13 mouse cellular contexts compared by ENCODE assay signal in genomic region chr6:114659278-114659991, GRCm38 (mm10). TPM values are rescaled to one million over a fixed set of nuclear protein-coding genes. Genes with fewer than 3 reads are reported as not detected.
DNase-seq lines count a peak whose midpoint lies in the region; ATAC-seq and TF ChIP-seq lines count a peak whose summit lies in the region.
"Had no signal": no experiment of that assay in that cellular context is flagged by ENCODE, and none has a peak within 500 bp of the region (broad histone marks: within the 10 kb centered on the region; RNA-seq: fewer than 3 reads in every experiment).

No protein-coding gene starts in this region.

- no peak overlapping the region for H3K9ac ChIP-seq in lung, embryonic 14.5 days
- H3K9ac ChIP-seq: embryonic facial prominence, embryonic 15.5 days had no signal

- H3K4me2 ChIP-seq in lung, embryonic 14.5 days = no peak overlapping the region
- H3K4me2 ChIP-seq: embryonic facial prominence, embryonic 15.5 days had no signal

- intact Hi-C loops in gastrocnemius, postnatal 36 days (cut with DNase I) = no loop called here

- ATAC-seq in lung, embryonic 14.5 days (ENCODE audit: insufficient read depth) = 0 out of 2 replicates have a peak, but pooled peaks have one; percentile 56
- peak; percentile 54 for ATAC-seq in megakaryocyte progenitor cell, adult 5-6 weeks (replicated peaks; ENCODE audit: poor library complexity)

- no peaks in the 10 kb centered on the region for H3K9me3 ChIP-seq in lung, embryonic 14.5 days (ENCODE audit: low read depth, low read length)
- H3K9me3 ChIP-seq: embryonic facial prominence, embryonic 15.5 days had no signal

- no peaks in the 10 kb centered on the region for H3K36me3 ChIP-seq in lung, embryonic 14.5 days (ENCODE audit: insufficient read depth)
- H3K36me3 ChIP-seq: embryonic facial prominence, embryonic 15.5 days had no signal

- 0 out of 2 replicates have a peak, but pooled peaks cover 3% of the 10 kb centered on the region for H3K4me1 ChIP-seq in lung, embryonic 14.5 days (ENCODE audit: insufficient read depth)

- no peaks in the 10 kb centered on the region for H3K27me3 ChIP-seq in lung, embryonic 14.5 days (ENCODE audit: insufficient read depth, low read length)
- H3K27me3 ChIP-seq: embryonic facial prominence, embryonic 15.5 days had no signal

- H3K4me3 ChIP-seq in lung, embryonic 14.5 days (ENCODE audit: low read depth, low read length) = no peak overlapping the region
- H3K4me3 ChIP-seq: embryonic facial prominence, embryonic 15.5 days; left cerebral cortex, adult 2 months had no signal

- no peak for DNase-seq in lung, embryonic 14.5 days
- no peak for DNase-seq in lung, postnatal 14 days
- DNase-seq in c-Kit-negative CD71-positive TER-119-positive erythroid progenitor cells, embryonic 14.5 days (ENCODE audit: low read depth, low spot score) = peak; percentile 62
- peak; percentile 77 for DNase-seq in liver
- DNase-seq in gastrocnemius, postnatal 36 days = no peak
- DNase-seq in layer of hippocampus, postnatal 36 days = no peak
- DNase-seq in embryo, embryonic 10.5 days (ENCODE audit: low spot score) = no peak
- DNase-seq: adrenal gland, postnatal 25 days; cerebellum, adult 9-10 months; kidney, postnatal 14 days had no signal

- H3K27ac ChIP-seq in lung, embryonic 14.5 days (ENCODE audit: low read depth) = no peak overlapping the region
- H3K27ac ChIP-seq: embryonic facial prominence, embryonic 15.5 days; left cerebral cortex, adult 2 months had no signal

- TF ChIP-seq CTCF in lung, embryonic 14.5 days (IDR thresholded peaks at IDR 0.05; ENCODE audit: low read depth) = no peak

- WGBS in lung, embryonic 14.5 days = 55% methylated on average over 4 of the region's 4 CpGs

RNA-seq across cellular contexts. Expression of gene Atg7, which starts 16.5 kb away (rescaled TPM):
- polyA plus RNA-seq in lung, embryonic 14.5 days (2014; fragmentation: Nextera tagmentation; extraction: Ambion mirVana) = 20.5 and 21.6 TPM in 2 replicates
- 17.5 and 24.5 TPM in 2 replicates for total RNA-seq in megakaryocyte progenitor cell, adult 5-6 weeks (2015)
- total RNA-seq in megakaryocyte progenitor cell, adult 5-6 weeks (2017) = 18.1 and 23.3 TPM in 2 replicates
- total RNA-seq in gastrocnemius, postnatal 36 days (2021) = 1 to 10 TPM; 8.2 to 8.6 TPM
- total RNA-seq in layer of hippocampus, postnatal 36 days (2021) = 10 to 100 TPM; 23.3 to 28.4 TPM

Comparison
In these comparisons a context has a peak if more than half of its experiments do, and no peak if none do; other contexts are left out.
1. DNase-seq: peak in c-Kit-negative CD71-positive TER-119-positive erythroid progenitor cells, embryonic 14.5 days (single experiment) and liver (single experiment); none in lung, embryonic 14.5 days (single experiment), lung, postnatal 14 days (single experiment), gastrocnemius, postnatal 36 days (0 of 2), layer of hippocampus, postnatal 36 days (0 of 2) and embryo, embryonic 10.5 days (single experiment).